Mouse (Mus musculus): ENCODE measurements around the gene 4930558C23Rik.

DNA sequence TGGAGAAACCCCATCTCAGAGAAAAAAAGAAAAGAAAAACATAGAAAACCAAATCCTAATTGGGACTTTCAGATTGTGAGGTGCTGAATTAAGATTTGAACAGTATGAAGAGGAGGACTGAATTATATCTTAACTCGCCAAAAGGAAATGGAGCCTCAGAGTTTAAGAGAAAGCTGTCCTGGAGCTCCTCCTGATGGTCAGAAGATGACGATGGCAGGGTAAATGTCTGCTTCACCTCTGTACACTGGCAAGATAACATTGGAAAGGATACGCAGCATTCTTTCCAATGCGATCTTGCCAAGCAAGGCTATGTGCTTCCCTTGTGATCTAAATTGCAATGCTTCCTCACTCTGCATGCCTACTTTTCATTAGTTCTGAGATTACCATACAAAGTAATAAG is 8.3 kb downstream of the 4930558C23Rik start:
- TF ChIP-seq CTCF (IDR thresholded peaks at IDR 0.05; ENCODE audit: low read depth, low read length) = no peak
- TF ChIP-seq POLR2A (IDR thresholded peaks at IDR 0.05; ENCODE audit: insufficient read depth, low read length) = no peak
